In genomic region chr11:94958065-94958858, GRCm38 (mm10) we compare ENCODE assay signal across 8 mouse cellular contexts. TPM values are rescaled to one million over a fixed set of nuclear protein-coding genes. Genes with fewer than 3 reads are reported as not detected.
DNase-seq lines count a peak whose midpoint lies in the region; ATAC-seq lines count a peak whose summit lies in the region.

No protein-coding gene starts in this region.

- peak; percentile 40 for ATAC-seq in stomach, embryonic 15.5 days (ENCODE audit: insufficient read depth, low FRiP score, low read depth)

- H3K9ac ChIP-seq in stomach, embryonic 15.5 days = no peak overlapping the region

- peak overlapping the region; percentile 22 for H3K4me2 ChIP-seq in stomach, embryonic 15.5 days

- 19% methylated on average over 8 of the region's 8 CpGs for WGBS in embryonic facial prominence, embryonic 10.5 days
- WGBS in heart, embryonic 10.5 days = 17% methylated on average over 8 of the region's 8 CpGs
- WGBS in stomach, embryonic 15.5 days = 13% methylated on average over 8 of the region's 8 CpGs

- no peaks in the 10 kb centered on the region for H3K36me3 ChIP-seq in embryonic facial prominence, embryonic 10.5 days (replicated peaks)
- no peaks in the 10 kb centered on the region for H3K36me3 ChIP-seq in heart, embryonic 10.5 days
- no peaks in the 10 kb centered on the region for H3K36me3 ChIP-seq in stomach, embryonic 15.5 days

- peak overlapping the region; percentile 49 for H3K27ac ChIP-seq in embryonic facial prominence, embryonic 10.5 days (replicated peaks)
- H3K27ac ChIP-seq in heart, embryonic 10.5 days = peak overlapping the region; percentile 25; the same call in 1 of the 2 replicates
- peak overlapping the region; percentile 48; the same call in 1 of the 2 replicates for H3K27ac ChIP-seq in stomach, embryonic 15.5 days

- DNase-seq in 3T3-L1 (ENCODE audit: low read depth, low spot score) (peak; percentile 98), R1 (ENCODE audit: low read depth, low spot score) (peak; percentile 88)
- DNase-seq in embryonic facial prominence, embryonic 10.5 days (ENCODE audit: low spot score) = peak; percentile 48
- DNase-seq in heart, embryonic 10.5 days (ENCODE audit: low spot score) = no peak
- peak; percentile 91 for DNase-seq in kidney, adult 9 months
- DNase-seq in lung, postnatal 14 days = peak; percentile 83
- no peak for DNase-seq in thymus, adult 18-20 months

- H3K9me3 ChIP-seq in embryonic facial prominence, embryonic 10.5 days = no peaks in the 10 kb centered on the region
- no peaks in the 10 kb centered on the region for H3K9me3 ChIP-seq in heart, embryonic 10.5 days
- H3K9me3 ChIP-seq in stomach, embryonic 15.5 days = no peaks in the 10 kb centered on the region

- H3K4me3 ChIP-seq in embryonic facial prominence, embryonic 10.5 days = 0 out of 2 replicates have a peak overlapping the region, but pooled peaks have one; percentile 6
- H3K4me3 ChIP-seq in heart, embryonic 10.5 days = no peak overlapping the region
- no peak overlapping the region for H3K4me3 ChIP-seq in stomach, embryonic 15.5 days (replicated peaks)

- H3K4me1 ChIP-seq in embryonic facial prominence, embryonic 10.5 days = peaks cover 47% of the 10 kb centered on the region
- peaks cover 17% of the 10 kb centered on the region for H3K4me1 ChIP-seq in heart, embryonic 10.5 days
- no peaks in the 10 kb centered on the region; the same call in 1 of the 2 replicates for H3K4me1 ChIP-seq in stomach, embryonic 15.5 days

- H3K27me3 ChIP-seq in embryonic facial prominence, embryonic 10.5 days (replicated peaks; ENCODE audit: low read depth, poor library complexity, severe bottlenecking) = no peaks in the 10 kb centered on the region
- peaks cover 23% of the 10 kb centered on the region for H3K27me3 ChIP-seq in heart, embryonic 10.5 days (ENCODE audit: insufficient read depth, poor library complexity, severe bottlenecking)
- no peaks in the 10 kb centered on the region for H3K27me3 ChIP-seq in stomach, embryonic 15.5 days (replicated peaks)

RNA-seq across cellular contexts. Expression of gene Hils1, which starts 9.1 kb away (rescaled TPM):
- not detected in 2 replicates for polyA plus RNA-seq in embryonic facial prominence, embryonic 10.5 days (2016; fragmentation: Nextera tagmentation; extraction: Ambion mirVana)
- polyA plus RNA-seq in heart, embryonic 10.5 days (2016; fragmentation: Nextera tagmentation; extraction: Ambion mirVana) = 0.22 TPM in 1 of 2 replicates, not detected in the other
- polyA plus RNA-seq in stomach, embryonic 15.5 days (2015; fragmentation: Nextera tagmentation; extraction: Ambion mirVana) = not detected in 2 replicates

RNA-seq across cellular contexts. Expression of gene Sgca, which starts 17.9 kb away (rescaled TPM):
- polyA plus RNA-seq in embryonic facial prominence, embryonic 10.5 days (2016; fragmentation: Nextera tagmentation; extraction: Ambion mirVana) = 0.17 TPM in 1 of 2 replicates, not detected in the other
- 12.5 and 25.8 TPM in 2 replicates for polyA plus RNA-seq in heart, embryonic 10.5 days (2016; fragmentation: Nextera tagmentation; extraction: Ambion mirVana)
- polyA plus RNA-seq in stomach, embryonic 15.5 days (2015; fragmentation: Nextera tagmentation; extraction: Ambion mirVana) = 0.17 and 0.27 TPM in 2 replicates

RNA-seq across cellular contexts. Expression of gene Col1a1, which starts 22.2 kb away (rescaled TPM):
- polyA plus RNA-seq in embryonic facial prominence, embryonic 10.5 days (2016; fragmentation: Nextera tagmentation; extraction: Ambion mirVana) = 61.5 and 88.8 TPM in 2 replicates
- polyA plus RNA-seq in heart, embryonic 10.5 days (2016; fragmentation: Nextera tagmentation; extraction: Ambion mirVana) = 146 and 311 TPM in 2 replicates
- polyA plus RNA-seq in stomach, embryonic 15.5 days (2015; fragmentation: Nextera tagmentation; extraction: Ambion mirVana) = 1,375 and 1,459 TPM in 2 replicates

RNA-seq across cellular contexts. Expression of gene Ppp1r9b, which starts 32.6 kb away (rescaled TPM):
- 8.3 and 9.4 TPM in 2 replicates for polyA plus RNA-seq in embryonic facial prominence, embryonic 10.5 days (2016; fragmentation: Nextera tagmentation; extraction: Ambion mirVana)
- polyA plus RNA-seq in heart, embryonic 10.5 days (2016; fragmentation: Nextera tagmentation; extraction: Ambion mirVana) = 8.5 and 12.5 TPM in 2 replicates
- polyA plus RNA-seq in stomach, embryonic 15.5 days (2015; fragmentation: Nextera tagmentation; extraction: Ambion mirVana) = 10.3 TPM in 2 replicates

RNA-seq across cellular contexts. Expression of gene Samd14, which starts 51.4 kb away (rescaled TPM):
- polyA plus RNA-seq in embryonic facial prominence, embryonic 10.5 days (2016; fragmentation: Nextera tagmentation; extraction: Ambion mirVana) = 35.5 and 42.5 TPM in 2 replicates
- 15.1 and 18.8 TPM in 2 replicates for polyA plus RNA-seq in heart, embryonic 10.5 days (2016; fragmentation: Nextera tagmentation; extraction: Ambion mirVana)
- polyA plus RNA-seq in stomach, embryonic 15.5 days (2015; fragmentation: Nextera tagmentation; extraction: Ambion mirVana) = 19.8 and 21.1 TPM in 2 replicates

Comparison
In these comparisons a context has a peak if more than half of its experiments do, and no peak if none do; other contexts are left out.
1. DNase-seq: peak in 3T3-L1 (single experiment), R1 (single experiment), embryonic facial prominence, embryonic 10.5 days (single experiment), kidney, adult 9 months (single experiment) and lung, postnatal 14 days (single experiment); none in heart, embryonic 10.5 days (single experiment) and thymus, adult 18-20 months (0 of 2).
2. RNA of gene Sgca, which starts 17.9 kb away (polyA plus RNA-seq): 12.5 to 25.8 TPM in heart, embryonic 10.5 days; 0.17 TPM in embryonic facial prominence, embryonic 10.5 days and 0.17 to 0.27 TPM in stomach, embryonic 15.5 days; every median in the first group is over 10 times any median in the second.
3. Peak in every context shown above with its lines, with median percentiles within 50 percentile points of each other: H3K27ac ChIP-seq.